Mouse (Mus musculus) kidney, embryonic 15.5 days (tissue): ENCODE measurements at regions not wholly inside any gene's neighbourhood (a gene's known extent, or its start where the extent isn't known, plus 50 kb on each side); places are given as distances from the start of the nearest gene placed in this dataset.
A peak's percentile ranks its signal among the peaks of the same experiment; 100 is the strongest.

Experiments used
- ATAC-seq: fragments of 200-750 bp; cut with Nextera tagmentation; replicated peaks from 2 replicates; pipeline ENCODE4 v1.8.0; 2017; ENCODE audit warnings: moderate TSS enrichment; ENCODE audit not compliant: low FRiP score
- H3K27ac ChIP-seq: fragments of 300-500 bp; sonication (generic); 2 replicates; pipeline ENCODE4 v1.5.1; 2015; ENCODE audit warnings: mild to moderate bottlenecking, inconsistent platforms
- H3K27me3 ChIP-seq: fragments of 300-500 bp; sonication (generic); 2 replicates; pipeline ENCODE4 v1.6.1; 2015; ENCODE audit warnings: inconsistent platforms
- H3K36me3 ChIP-seq: fragments of 300-500 bp; sonication (generic); 2 replicates; pipeline ENCODE4 v1.6.1; 2015; ENCODE audit warnings: inconsistent platforms
- H3K4me1 ChIP-seq: fragments of 300-500 bp; sonication (generic); 2 replicates; pipeline ENCODE4 v1.6.1; 2015; ENCODE audit warnings: inconsistent platforms
- H3K4me2 ChIP-seq: fragments of 300-500 bp; sonication (generic); 2 replicates; pipeline ENCODE4 v1.6.1; 2015; ENCODE audit warnings: moderate library complexity, mild to moderate bottlenecking, inconsistent platforms
- H3K4me3 ChIP-seq: fragments of 300-500 bp; sonication (generic); replicated peaks from 2 replicates; pipeline ENCODE4 v1.5.1; 2015; ENCODE audit warnings: mild to moderate bottlenecking, inconsistent platforms
- H3K9ac ChIP-seq: fragments of 300-500 bp; sonication (generic); 2 replicates; pipeline ENCODE4 v1.6.1; 2015; ENCODE audit warnings: mild to moderate bottlenecking, inconsistent platforms
- H3K9me3 ChIP-seq: fragments of 300-500 bp; sonication (generic); replicated peaks from 2 replicates; pipeline ENCODE4 v1.6.1; 2016; ENCODE audit warnings: inconsistent platforms
- whole genome bisulfite sequencing: fragments of 180-500 bp; shearing (Covaris S2); methylation state at CpG from one replicate; pipeline ENCODE4 v1.1.7; 2015; ENCODE audit warnings: mixed read lengths; 5-methylcytosine and 5-hydroxymethylcytosine counted together

DNA sequence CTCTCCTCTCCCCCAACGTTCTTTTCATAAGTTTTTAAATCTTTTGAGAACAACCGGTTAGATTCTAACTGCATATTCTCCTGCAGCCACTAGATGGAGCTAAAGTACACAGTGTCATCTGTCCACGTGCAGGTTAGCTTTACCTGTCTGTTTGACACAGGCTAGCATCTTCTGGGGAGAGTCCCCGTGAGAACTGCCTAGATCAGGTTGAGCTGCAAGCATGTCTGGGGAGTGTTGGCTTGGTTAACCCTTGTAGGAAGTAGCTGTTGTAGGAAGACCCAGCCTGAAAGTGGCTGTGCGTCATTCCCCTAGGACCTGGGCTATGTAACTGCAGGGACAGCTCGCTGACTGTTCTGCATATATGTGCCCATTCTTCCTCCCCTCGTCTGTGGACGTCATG is 277.9 kb downstream of the Diras2 start:
- no peak overlapping the region for H3K4me3 ChIP-seq
- no peak overlapping the region for H3K4me2 ChIP-seq
- 0 out of 2 replicates have a peak, but pooled peaks have one; percentile 6 for ATAC-seq
- no peak overlapping the region for H3K27ac ChIP-seq
- no peaks in the 10 kb centered on the region for H3K9me3 ChIP-seq
- H3K27me3 ChIP-seq, result 0 out of 2 replicates have a peak, but pooled peaks cover 5% of the 10 kb centered on the region
- 30% methylated on average over 8 of the region's 8 CpGs for WGBS
- peaks cover 3% of the 10 kb centered on the region; the same call in 1 of the 2 replicates for H3K4me1 ChIP-seq
- H3K36me3 ChIP-seq, result no peaks in the 10 kb centered on the region
- no peak overlapping the region for H3K9ac ChIP-seq

DNA sequence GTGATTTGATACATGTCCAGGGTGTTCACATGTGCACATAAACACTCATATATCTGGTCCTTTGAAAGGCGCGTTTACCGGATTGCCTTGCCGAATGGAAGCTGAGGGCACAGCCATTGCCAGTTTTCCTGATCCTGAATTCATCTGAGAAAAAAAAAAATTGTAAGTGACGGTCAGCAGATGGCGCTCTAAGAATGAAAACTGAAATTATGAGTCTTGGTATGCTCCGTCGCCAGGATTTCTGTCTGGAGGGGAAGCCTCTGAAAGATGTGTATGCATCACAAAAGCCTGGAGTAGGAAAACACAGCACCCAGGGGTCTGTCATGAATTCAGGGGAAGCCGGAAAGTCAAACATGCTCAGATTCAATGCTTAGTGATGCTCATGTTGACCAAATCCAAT is 276.9 kb downstream of the Diras2 start:
- no peak overlapping the region for H3K9ac ChIP-seq
- H3K27ac ChIP-seq, result no peak overlapping the region
- WGBS, result 13% methylated on average over 9 of the region's 9 CpGs
- 0 out of 2 replicates have a peak, but pooled peaks cover 5% of the 10 kb centered on the region for H3K27me3 ChIP-seq
- H3K4me1 ChIP-seq, result peaks cover 3% of the 10 kb centered on the region; the same call in 1 of the 2 replicates
- H3K4me3 ChIP-seq, result no peak overlapping the region
- no peak overlapping the region for H3K4me2 ChIP-seq
- no peaks in the 10 kb centered on the region for H3K9me3 ChIP-seq
- no peaks in the 10 kb centered on the region for H3K36me3 ChIP-seq
- no peak for ATAC-seq

DNA sequence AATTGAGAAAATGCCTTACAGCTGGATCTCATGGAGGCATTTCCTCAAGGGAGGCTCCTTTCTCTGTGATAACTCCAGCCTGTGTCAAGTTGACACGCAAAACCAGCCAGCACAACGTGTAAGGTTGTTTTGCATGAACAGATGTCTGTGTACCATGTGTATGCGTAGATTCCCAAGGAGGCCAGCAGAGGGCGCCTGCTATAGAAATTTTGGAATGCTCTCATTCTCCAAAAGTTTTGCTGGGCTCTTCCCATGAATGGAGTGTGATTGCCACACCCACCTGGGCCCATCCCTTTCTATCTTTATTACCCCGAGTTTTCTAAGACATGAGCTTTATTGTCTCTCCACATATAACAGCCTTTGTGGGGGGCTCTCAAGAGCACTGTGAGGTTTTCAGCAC is 275.4 kb downstream of the Diras2 start:
- no peak overlapping the region for H3K9ac ChIP-seq
- 77% methylated on average over 5 of the region's 5 CpGs for WGBS
- H3K27me3 ChIP-seq, result 0 out of 2 replicates have a peak, but pooled peaks cover 5% of the 10 kb centered on the region
- no peak overlapping the region for H3K4me3 ChIP-seq
- H3K4me1 ChIP-seq, result peaks cover 3% of the 10 kb centered on the region; the same call in 1 of the 2 replicates
- H3K4me2 ChIP-seq, result no peak overlapping the region
- H3K9me3 ChIP-seq, result no peaks in the 10 kb centered on the region
- ATAC-seq, result no peak
- no peaks in the 10 kb centered on the region for H3K36me3 ChIP-seq
- H3K27ac ChIP-seq, result no peak overlapping the region

DNA sequence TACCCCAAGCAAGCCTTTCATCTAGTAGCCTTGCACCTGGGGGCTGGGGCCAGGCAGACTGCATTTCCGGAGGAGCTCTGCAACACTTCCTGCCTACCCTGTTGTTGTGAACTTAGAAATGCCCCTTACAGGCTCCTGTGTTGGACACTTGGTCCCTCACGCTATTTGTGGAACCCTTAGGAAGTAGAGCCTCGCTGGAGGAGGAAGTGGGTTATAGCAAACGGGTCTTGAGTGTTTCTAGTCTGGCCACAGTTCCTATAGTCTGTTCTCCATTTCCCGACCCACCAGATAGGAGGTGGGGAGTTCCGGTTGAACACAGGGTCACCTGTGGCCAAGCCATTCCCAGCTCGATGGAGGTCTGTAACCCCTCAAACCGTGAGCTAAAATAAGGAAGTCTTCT is 272.7 kb downstream of the Diras2 start:
- ATAC-seq, result no peak
- H3K36me3 ChIP-seq, result no peaks in the 10 kb centered on the region
- WGBS, result 74% methylated on average over 8 of the region's 8 CpGs

DNA sequence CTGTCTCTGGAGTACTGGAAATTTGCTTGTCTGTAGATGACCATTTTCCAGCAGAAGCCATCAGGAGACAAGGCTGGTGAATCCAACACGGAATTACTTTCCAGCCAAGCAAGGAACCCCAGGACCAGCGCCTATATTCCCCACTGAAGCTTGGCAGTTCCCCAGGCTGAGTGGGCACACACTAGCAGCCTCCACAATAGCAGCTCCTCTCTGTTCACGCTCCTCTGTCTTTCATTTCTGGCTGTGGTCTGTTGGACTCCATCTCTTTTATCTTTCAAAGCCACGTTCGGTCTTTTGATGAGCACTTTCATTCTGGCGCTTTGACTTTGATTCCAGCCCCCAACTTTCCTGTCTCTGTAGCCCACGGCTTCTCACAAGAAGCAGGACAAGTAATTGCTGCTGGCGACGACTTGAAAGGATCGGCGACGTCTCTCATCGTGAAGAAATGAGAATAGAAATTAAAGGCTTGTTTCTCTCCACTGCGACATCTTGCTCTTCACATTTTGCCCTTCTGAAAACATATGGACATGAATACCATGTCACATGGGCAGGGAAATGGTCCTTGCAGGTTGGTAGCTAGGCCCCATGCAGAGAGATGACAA is 268.0 kb downstream of the Diras2 start:
- Histone ChIP-seq H3K4me3 (no peak overlapping the region), H3K27me3 (no peaks in the 10 kb centered on the region), H3K9ac (no peak overlapping the region), H3K4me1 (no peaks in the 10 kb centered on the region), H3K27ac (no peak overlapping the region), H3K36me3 (no peaks in the 10 kb centered on the region), H3K9me3 (no peaks in the 10 kb centered on the region), H3K4me2 (no peak overlapping the region)
- ATAC-seq, result no peak
- WGBS, result 89% methylated on average over 14 of the region's 14 CpGs

More for the DNA sequence above, 272.7 kb downstream of the Diras2 start:
- Histone ChIP-seq H3K4me3 (no peak overlapping the region), H3K27ac (no peak overlapping the region), H3K4me2 (no peak overlapping the region), H3K27me3 (no peaks in the 10 kb centered on the region), H3K4me1 (peaks cover 3% of the 10 kb centered on the region; the same call in 1 of the 2 replicates), H3K9ac (no peak overlapping the region), H3K9me3 (no peaks in the 10 kb centered on the region)

DNA sequence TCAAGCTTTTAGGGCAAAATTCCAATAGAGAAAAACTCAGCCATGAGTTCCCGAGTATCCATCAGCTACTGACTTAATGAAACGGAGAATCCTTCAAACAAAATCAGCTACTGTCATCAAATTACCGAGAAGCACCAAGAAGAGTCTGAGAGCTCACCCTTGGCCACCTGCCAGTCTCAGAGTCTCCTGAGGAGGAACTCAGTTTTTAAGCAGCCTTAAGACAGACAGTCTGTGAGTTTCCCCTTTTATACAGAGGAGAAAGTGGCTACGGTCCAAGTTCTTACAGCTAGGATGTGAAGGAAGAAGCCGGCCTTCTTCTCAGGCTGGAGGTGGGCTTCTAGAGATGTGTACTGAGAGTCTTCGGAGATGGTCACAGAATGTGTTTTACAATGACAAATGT is 262.8 kb downstream of the Diras2 start:
- Histone ChIP-seq H3K27me3 (peaks cover 11% of the 10 kb centered on the region; the same call in 1 of the 2 replicates), H3K4me3 (no peak overlapping the region), H3K27ac (no peak overlapping the region), H3K9ac (no peak overlapping the region), H3K4me1 (0 out of 2 replicates have a peak, but pooled peaks cover 6% of the 10 kb centered on the region), H3K4me2 (no peak overlapping the region), H3K36me3 (no peaks in the 10 kb centered on the region), H3K9me3 (no peaks in the 10 kb centered on the region)
- WGBS, result 36% methylated on average over 6 of the region's 6 CpGs
- ATAC-seq, result no peak

DNA sequence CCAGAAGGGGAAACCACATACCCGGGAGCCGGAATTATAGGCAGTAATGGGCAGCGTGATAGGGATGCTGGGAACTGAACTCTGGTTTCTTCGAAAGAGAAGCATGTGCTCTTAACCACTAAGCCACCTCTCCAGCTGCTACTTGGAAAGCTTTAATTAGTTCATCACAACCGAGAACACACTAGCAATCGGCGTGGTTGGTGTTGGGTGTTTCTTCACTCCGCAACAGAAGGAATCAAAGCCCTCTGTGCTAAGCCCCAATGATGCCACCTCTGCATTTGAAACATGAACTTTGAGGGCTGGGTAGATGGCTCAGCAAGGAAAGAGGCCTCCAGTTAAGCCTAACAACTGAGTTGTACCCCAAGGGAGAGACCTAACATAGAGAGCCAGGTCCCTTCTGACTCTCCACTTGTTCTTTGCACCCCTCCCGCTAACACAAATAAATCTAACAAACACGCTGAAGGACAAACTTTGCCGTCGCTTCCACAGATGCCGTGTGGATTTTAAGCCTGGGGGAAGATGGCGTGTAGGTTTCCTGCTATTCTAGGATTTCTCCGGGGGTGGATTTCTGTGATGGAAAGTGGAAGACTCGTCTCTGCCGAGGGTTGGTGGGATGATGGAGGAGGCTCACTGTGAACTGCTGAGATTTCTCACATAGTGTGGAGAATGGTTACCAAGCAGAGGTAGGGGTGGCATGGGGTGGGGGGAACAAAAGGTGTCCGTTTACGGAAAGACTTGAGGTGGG is 257.4 kb downstream of the Diras2 start:
- H3K4me2 ChIP-seq, result no peak overlapping the region
- H3K9me3 ChIP-seq, result no peaks in the 10 kb centered on the region
- H3K4me1 ChIP-seq, result 0 out of 2 replicates have a peak, but pooled peaks cover 7% of the 10 kb centered on the region
- no peak overlapping the region for H3K9ac ChIP-seq
- no peak for ATAC-seq
- no peak overlapping the region for H3K4me3 ChIP-seq
- WGBS, result 78% methylated on average over 19 of the region's 19 CpGs
- H3K27ac ChIP-seq, result no peak overlapping the region
- no peaks in the 10 kb centered on the region for H3K36me3 ChIP-seq
- peaks cover 15% of the 10 kb centered on the region; the same call in 1 of the 2 replicates for H3K27me3 ChIP-seq

DNA sequence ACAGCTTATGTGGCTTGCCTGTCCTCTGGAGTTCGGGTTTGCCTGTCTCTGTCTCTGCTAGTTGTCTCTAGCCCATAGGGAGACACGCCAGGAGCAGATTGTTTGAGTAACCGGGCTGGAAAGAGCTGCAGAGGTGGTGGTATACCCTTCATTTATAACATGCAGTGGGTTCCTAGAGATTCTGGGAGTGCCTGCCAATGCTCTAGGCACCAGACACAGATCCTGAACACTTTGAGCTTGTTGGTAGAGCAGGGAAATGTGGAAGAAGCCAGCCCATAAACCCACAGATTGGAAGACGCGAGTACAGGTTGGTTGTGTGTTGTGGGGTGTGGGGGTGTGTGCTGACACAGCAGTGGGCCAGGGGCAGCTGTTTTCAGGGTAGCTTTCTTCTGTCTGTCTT is 255.9 kb downstream of the Diras2 start:
- H3K9ac ChIP-seq, result no peak overlapping the region
- H3K4me2 ChIP-seq, result no peak overlapping the region
- H3K4me3 ChIP-seq, result no peak overlapping the region
- no peak for ATAC-seq
- peaks cover 15% of the 10 kb centered on the region; the same call in 1 of the 2 replicates for H3K27me3 ChIP-seq
- H3K4me1 ChIP-seq, result 0 out of 2 replicates have a peak, but pooled peaks cover 4% of the 10 kb centered on the region
- 62% methylated on average over 5 of the region's 5 CpGs for WGBS
- H3K9me3 ChIP-seq, result no peaks in the 10 kb centered on the region
- H3K27ac ChIP-seq, result no peak overlapping the region
- no peaks in the 10 kb centered on the region for H3K36me3 ChIP-seq

DNA sequence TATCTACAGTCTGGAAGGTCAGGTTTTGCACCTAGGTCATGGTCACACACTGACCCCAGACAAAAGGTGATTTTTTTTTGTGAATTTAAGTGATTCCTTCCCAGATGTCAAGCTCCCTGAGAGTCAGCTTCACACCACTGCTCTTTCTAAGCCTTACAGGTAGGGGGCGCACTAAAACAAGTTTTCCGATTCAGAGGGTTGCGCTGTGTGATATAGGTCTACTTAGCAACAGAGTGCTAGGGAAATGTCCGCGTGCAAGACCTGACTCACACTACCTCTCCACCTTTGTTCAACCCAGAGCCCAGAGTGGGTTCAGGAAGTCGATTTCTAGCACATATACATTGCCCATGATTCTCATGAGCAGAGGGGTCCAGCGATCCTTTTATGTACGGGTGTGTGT is 255.4 kb downstream of the Diras2 start:
- no peak overlapping the region for H3K4me3 ChIP-seq
- ATAC-seq, result no peak
- H3K27ac ChIP-seq, result no peak overlapping the region
- 12% methylated on average over 8 of the region's 8 CpGs for WGBS
- peak overlapping the region; percentile 23; the same call in 1 of the 2 replicates for H3K4me2 ChIP-seq
- H3K36me3 ChIP-seq, result no peaks in the 10 kb centered on the region
- H3K27me3 ChIP-seq, result peaks cover 13% of the 10 kb centered on the region; the same call in 1 of the 2 replicates
- H3K9me3 ChIP-seq, result no peaks in the 10 kb centered on the region
- H3K9ac ChIP-seq, result no peak overlapping the region
- 0 out of 2 replicates have a peak, but pooled peaks cover 4% of the 10 kb centered on the region for H3K4me1 ChIP-seq

DNA sequence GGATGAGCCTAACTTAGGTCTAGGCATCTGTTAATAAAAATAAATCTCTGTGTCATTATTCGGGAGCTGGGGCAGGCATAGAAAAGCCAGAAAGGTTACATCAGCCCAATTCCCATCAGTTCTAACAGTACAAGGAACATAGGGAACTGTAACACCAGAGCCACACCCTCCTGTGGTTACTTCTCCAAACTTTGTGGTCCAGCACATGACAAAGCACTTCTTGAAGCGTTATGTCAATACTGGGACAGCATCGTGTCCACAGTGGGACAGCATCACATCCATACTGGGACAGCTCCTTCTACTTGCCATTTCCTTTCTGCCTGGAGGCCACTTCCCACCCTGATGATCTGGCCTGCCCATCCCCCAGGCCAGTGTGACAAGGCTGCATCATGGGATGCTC is 253.9 kb downstream of the Diras2 start:
- WGBS, result 84% methylated on average over 3 of the region's 3 CpGs
- peaks cover 6% of the 10 kb centered on the region; the same call in 1 of the 2 replicates for H3K27me3 ChIP-seq
- H3K36me3 ChIP-seq, result no peaks in the 10 kb centered on the region
- no peak overlapping the region for H3K27ac ChIP-seq
- H3K4me3 ChIP-seq, result no peak overlapping the region
- no peak overlapping the region for H3K9ac ChIP-seq
- 0 out of 2 replicates have a peak, but pooled peaks cover 4% of the 10 kb centered on the region for H3K4me1 ChIP-seq
- H3K9me3 ChIP-seq, result no peaks in the 10 kb centered on the region
- no peak for ATAC-seq
- no peak overlapping the region for H3K4me2 ChIP-seq

DNA sequence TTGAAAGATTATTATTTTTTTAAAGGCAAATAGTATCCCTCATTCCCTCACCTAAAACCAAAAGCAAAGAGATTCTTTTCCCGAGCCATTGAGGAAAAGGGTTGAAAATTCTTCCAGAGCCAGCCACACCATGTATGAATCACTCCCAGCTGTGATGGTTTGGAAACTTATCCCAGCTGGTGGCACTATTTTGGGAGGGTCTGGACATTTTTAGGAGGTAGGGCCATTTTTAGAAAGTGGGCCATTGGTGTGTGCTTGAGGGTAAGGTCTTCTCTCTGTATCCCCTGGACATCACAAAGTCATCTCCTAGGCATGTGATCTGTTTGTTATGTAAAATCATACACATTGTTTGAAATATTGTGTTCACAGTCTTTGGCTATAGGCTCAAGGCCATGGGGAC is 252.2 kb downstream of the Diras2 start:
- ATAC-seq, result no peak
- Histone ChIP-seq H3K4me1 (0 out of 2 replicates have a peak, but pooled peaks cover 4% of the 10 kb centered on the region), H3K27ac (no peak overlapping the region), H3K4me3 (no peak overlapping the region), H3K27me3 (no peaks in the 10 kb centered on the region), H3K9ac (no peak overlapping the region), H3K4me2 (no peak overlapping the region), H3K9me3 (no peaks in the 10 kb centered on the region), H3K36me3 (no peaks in the 10 kb centered on the region)
- 81% methylated on average over 1 of the region's 1 CpGs for WGBS

DNA sequence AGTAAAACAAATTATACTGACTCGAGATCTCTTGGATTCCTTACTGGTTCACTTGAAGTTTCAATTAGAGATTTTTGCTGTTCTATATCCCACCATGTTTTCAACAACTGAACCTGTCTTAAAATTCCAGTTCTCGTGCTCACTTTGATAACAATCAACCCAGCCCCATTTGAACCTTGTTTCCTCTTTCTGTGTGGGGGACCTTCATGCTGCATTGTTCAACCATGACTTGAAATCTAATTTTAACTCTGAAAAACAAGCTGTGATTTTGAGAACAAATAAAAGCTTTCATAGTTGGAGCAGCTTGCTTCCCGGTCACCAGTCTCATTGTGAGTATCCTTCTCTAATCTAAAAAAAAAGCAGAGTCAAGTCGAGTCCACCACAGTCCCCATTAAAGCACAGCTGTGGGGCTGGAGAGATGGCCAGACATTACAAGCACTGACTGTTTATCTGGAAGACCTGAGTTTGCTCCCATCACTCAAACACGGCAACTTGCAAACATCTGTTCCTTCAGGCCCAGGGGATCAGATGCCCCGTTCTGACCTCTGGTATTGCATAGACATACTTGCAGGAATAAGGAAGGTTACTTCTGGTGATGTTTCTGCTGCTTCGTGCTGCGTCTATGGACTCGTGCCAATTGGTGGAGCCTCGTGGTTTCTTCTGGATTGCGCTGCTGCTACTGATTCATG is 251.7 kb downstream of the Diras2 start:
- H3K4me1 ChIP-seq, result 0 out of 2 replicates have a peak, but pooled peaks cover 4% of the 10 kb centered on the region
- H3K9ac ChIP-seq, result no peak overlapping the region
- no peak overlapping the region for H3K4me2 ChIP-seq
- no peak overlapping the region for H3K27ac ChIP-seq
- H3K36me3 ChIP-seq, result no peaks in the 10 kb centered on the region
- no peaks in the 10 kb centered on the region for H3K27me3 ChIP-seq
- no peaks in the 10 kb centered on the region for H3K9me3 ChIP-seq
- WGBS, result 73% methylated on average over 11 of the region's 11 CpGs
- no peak for ATAC-seq
- H3K4me3 ChIP-seq, result no peak overlapping the region
